Mouse (Mus musculus): ENCODE results near the gene Zdhhc17. TPM values are rescaled to one million over a fixed set of nuclear protein-coding genes. Genes with fewer than 3 reads are reported as not detected.
A peak's percentile ranks its signal among the peaks of the same experiment; 100 is the strongest.

Zdhhc17 gene
- polyA plus RNA-seq, 1 experiment, result 31.6 TPM

GRCm38 (mm10) chr10:110919531-110920343, 90.2 kb downstream of the Zdhhc17 start, which contains the start of gene Csrp2:
Gene Csrp2 (plus strand): TSS chr10:110919789.
- peak within 1 kb of the TSS; percentile 91 for H3K27ac ChIP-seq (ENCODE audit: insufficient read depth, low read length)
- H3K4me3 ChIP-seq (ENCODE audit: insufficient read depth, low read length), result peak within 1 kb of the TSS; percentile 91
- TF ChIP-seq CTCF (IDR thresholded peaks at IDR 0.05; ENCODE audit: borderline replicate concordance, insufficient read depth, low read length), result no peak
- TF ChIP-seq POLR2A (IDR thresholded peaks at IDR 0.05; ENCODE audit: low read depth, low read length), result peak; percentile 88
- H3K4me1 ChIP-seq (ENCODE audit: control insufficient read depth, insufficient read depth, low read length), result peaks cover 5% of the 10 kb centered on the region

GRCm38 (mm10) chr10:110918414-110919391, 91.2 kb downstream of the Zdhhc17 start:
- peaks cover 5% of the 10 kb centered on the region for H3K4me1 ChIP-seq (ENCODE audit: control insufficient read depth, insufficient read depth, low read length)
- peak overlapping the region; percentile 91 for H3K4me3 ChIP-seq (ENCODE audit: insufficient read depth, low read length)
- no peak for TF ChIP-seq POLR2A (IDR thresholded peaks at IDR 0.05; ENCODE audit: low read depth, low read length)
- no peak for TF ChIP-seq CTCF (IDR thresholded peaks at IDR 0.05; ENCODE audit: borderline replicate concordance, insufficient read depth, low read length)
- H3K27ac ChIP-seq (ENCODE audit: insufficient read depth, low read length), result peak overlapping the region; percentile 91

- H3K4me3 ChIP-seq (ENCODE audit: insufficient read depth, low read length), result no peak overlapping the region
- TF ChIP-seq CTCF (IDR thresholded peaks at IDR 0.05; ENCODE audit: borderline replicate concordance, insufficient read depth, low read length), result no peak
- TF ChIP-seq POLR2A (IDR thresholded peaks at IDR 0.05; ENCODE audit: low read depth, low read length), result no peak
- H3K4me1 ChIP-seq (ENCODE audit: control insufficient read depth, insufficient read depth, low read length), result peaks cover 5% of the 10 kb centered on the region
- no peak overlapping the region for H3K27ac ChIP-seq (ENCODE audit: insufficient read depth, low read length)
Observed at GRCm38 (mm10) chr10:110917521-110917920, 92.4 kb downstream of the Zdhhc17 start.

GRCm38 (mm10) chr10:110916666-110917344, 93.1 kb downstream of the Zdhhc17 start:
- no peak overlapping the region for H3K27ac ChIP-seq (ENCODE audit: insufficient read depth, low read length)
- H3K4me3 ChIP-seq (ENCODE audit: insufficient read depth, low read length), result no peak overlapping the region
- no peak for TF ChIP-seq POLR2A (IDR thresholded peaks at IDR 0.05; ENCODE audit: low read depth, low read length)
- H3K4me1 ChIP-seq (ENCODE audit: control insufficient read depth, insufficient read depth, low read length), result peaks cover 2% of the 10 kb centered on the region

- Histone ChIP-seq H3K4me1 (ENCODE audit: control insufficient read depth, insufficient read depth, low read length) (no peaks in the 10 kb centered on the region), H3K27ac (ENCODE audit: insufficient read depth, low read length) (no peak overlapping the region), H3K4me3 (ENCODE audit: insufficient read depth, low read length) (no peak overlapping the region)
- TF ChIP-seq POLR2A (IDR thresholded peaks at IDR 0.05; ENCODE audit: low read depth, low read length) (no peak), CTCF (IDR thresholded peaks at IDR 0.05; ENCODE audit: borderline replicate concordance, insufficient read depth, low read length) (no peak)
Observed at GRCm38 (mm10) chr10:110903862-110904261, 106.1 kb downstream of the Zdhhc17 start.

- no peak overlapping the region for H3K27ac ChIP-seq (ENCODE audit: insufficient read depth, low read length)
- TF ChIP-seq CTCF (IDR thresholded peaks at IDR 0.05; ENCODE audit: borderline replicate concordance, insufficient read depth, low read length) (no peak), POLR2A (IDR thresholded peaks at IDR 0.05; ENCODE audit: low read depth, low read length) (no peak)
- H3K4me1 ChIP-seq (ENCODE audit: control insufficient read depth, insufficient read depth, low read length), result no peaks in the 10 kb centered on the region
- no peak overlapping the region for H3K4me3 ChIP-seq (ENCODE audit: insufficient read depth, low read length)
Observed at GRCm38 (mm10) chr10:110899744-110900501, 110.0 kb downstream of the Zdhhc17 start.

Other genes with a start within 250 kb of the Zdhhc17 start
- gene Csrp2, start 90.4 kb downstream of the Zdhhc17 start, polyA plus RNA-seq (2011; ENCODE audit: insufficient read length, low read depth, missing spikeins), result 70.6 and 92.6 TPM in 2 replicates
- 24.3 and 24.8 TPM in 2 replicates for gene Osbpl8, start 154.6 kb upstream of the Zdhhc17 start, polyA plus RNA-seq (2011; ENCODE audit: insufficient read length, low read depth, missing spikeins)

All from embryonic fibroblast, embryonic 13.5 days (primary cell).